Mouse (Mus musculus) embryonic facial prominence, embryonic 12.5 days (tissue): ENCODE measurements around the gene Fam120c. TPM values are rescaled to one million over a fixed set of nuclear protein-coding genes. Genes with fewer than 3 reads are reported as not detected.

ENCODE experiments used
- ATAC-seq: fragments of 200-750 bp; cut with Nextera tagmentation; 2 replicates; pipeline ENCODE4 v1.8.0; 2017; ENCODE audit not compliant: insufficient number of reproducible peaks, insufficient read depth, low FRiP score, low TSS enrichment
- H3K27ac ChIP-seq: fragments of 300-500 bp; sonication (generic); 2 replicates; pipeline ENCODE4 v1.5.1; 2016; ENCODE audit warnings: mild to moderate bottlenecking
- H3K27me3 ChIP-seq: fragments of 300-500 bp; sonication (generic); 2 replicates; pipeline ENCODE4 v1.6.1; 2016; ENCODE audit warnings: mild to moderate bottlenecking, moderate library complexity
- H3K36me3 ChIP-seq: fragments of 300-500 bp; sonication (generic); 2 replicates; pipeline ENCODE4 v1.6.1; 2016; ENCODE audit warnings: mild to moderate bottlenecking
- H3K4me1 ChIP-seq: fragments of 300-500 bp; sonication (generic); 2 replicates; pipeline ENCODE4 v1.6.1; 2016
- H3K4me2 ChIP-seq: fragments of 300-500 bp; sonication (generic); replicated peaks from 2 replicates; pipeline ENCODE4 v1.6.1; 2016; ENCODE audit warnings: mild to moderate bottlenecking, moderate library complexity
- H3K4me3 ChIP-seq: fragments of 300-500 bp; sonication (generic); 2 replicates; pipeline ENCODE4 v1.5.1; 2016; ENCODE audit warnings: mild to moderate bottlenecking
- H3K9ac ChIP-seq: fragments of 300-500 bp; sonication (generic); 2 replicates; pipeline ENCODE4 v1.6.1; 2016; ENCODE audit warnings: mild to moderate bottlenecking, moderate library complexity
- H3K9me3 ChIP-seq: fragments of 300-500 bp; sonication (generic); 2 replicates; pipeline ENCODE4 v1.6.1; 2016; ENCODE audit warnings: mild to moderate bottlenecking, moderate library complexity
- WGBS: fragments of 180-500 bp; shearing (Covaris S2); methylation state at CpG from one replicate; pipeline ENCODE4 v1.1.7; 2016; 5-methylcytosine and 5-hydroxymethylcytosine counted together
- polyA plus RNA-seq: library from polyadenylated mRNA; unstranded; fragments of >200 nt; fragmentation: Nextera tagmentation; extraction: Ambion mirVana; gene quantifications from 2 replicates; pipeline ENCODE4 v1.2.1, GENCODE M21; 2016

Gene Fam120c
- polyA plus RNA-seq = 3.3 and 3.5 TPM in 2 replicates

GRCm38 (mm10) chrX:151343761-151344500 is at the start of gene Fam120c:
Fam120c (plus strand) TSS chrX:151344175.
- Histone ChIP-seq H3K4me1 (no peaks in the 10 kb centered on the region), H3K4me3 (peak within 1 kb of the TSS; percentile 62), H3K36me3 (no peaks in the 10 kb centered on the region), H3K9me3 (no peaks in the 10 kb centered on the region), H3K9ac (peak within 1 kb of the TSS; percentile 68), H3K27me3 (peaks cover 14% of the 10 kb centered on the region; the same call in 1 of the 2 replicates), H3K4me2 (peak within 1 kb of the TSS; percentile 65), H3K27ac (peak within 1 kb of the TSS; percentile 79)
- peak; percentile 94 for ATAC-seq
- 18% methylated on average over 47 of the region's 56 CpGs for WGBS

DNA sequence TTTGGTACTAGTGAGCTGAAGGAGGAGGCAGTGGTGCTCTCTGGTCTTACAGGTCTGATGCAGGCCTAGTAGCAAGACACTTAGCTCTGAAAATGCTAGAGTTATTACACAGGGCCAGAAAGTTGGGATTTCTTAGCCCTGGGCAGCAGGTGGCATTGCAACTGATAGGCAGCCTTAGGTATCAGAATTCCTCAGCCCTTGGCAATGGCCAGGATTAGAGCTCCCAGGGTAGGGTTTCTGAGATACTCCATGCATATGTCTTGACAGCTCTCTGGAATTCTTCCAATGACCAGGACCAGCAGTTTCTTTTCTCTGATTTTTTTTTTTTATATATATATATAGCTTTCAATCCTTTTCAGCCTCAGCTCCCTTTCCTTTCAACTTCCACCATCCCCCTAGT is 45.6 kb upstream of the Fam120c start:
- H3K9ac ChIP-seq = no peak overlapping the region
- peaks cover 3% of the 10 kb centered on the region; the same call in 1 of the 2 replicates for H3K27me3 ChIP-seq
- no peaks in the 10 kb centered on the region for H3K36me3 ChIP-seq
- no peak for ATAC-seq
- H3K27ac ChIP-seq = no peak overlapping the region
- H3K9me3 ChIP-seq = no peaks in the 10 kb centered on the region
- no peak overlapping the region for H3K4me3 ChIP-seq
- H3K4me2 ChIP-seq = no peak overlapping the region
- H3K4me1 ChIP-seq = no peaks in the 10 kb centered on the region

GRCm38 (mm10) chrX:151313732-151314131 is 30.2 kb upstream of the Fam120c start:
- Histone ChIP-seq H3K27me3 (no peaks in the 10 kb centered on the region), H3K4me3 (no peak overlapping the region), H3K4me2 (no peak overlapping the region), H3K36me3 (no peaks in the 10 kb centered on the region), H3K9ac (no peak overlapping the region), H3K27ac (no peak overlapping the region), H3K9me3 (no peaks in the 10 kb centered on the region), H3K4me1 (no peaks in the 10 kb centered on the region)
- 75% methylated on average over 4 of the region's 4 CpGs for WGBS
- no peak for ATAC-seq

DNA sequence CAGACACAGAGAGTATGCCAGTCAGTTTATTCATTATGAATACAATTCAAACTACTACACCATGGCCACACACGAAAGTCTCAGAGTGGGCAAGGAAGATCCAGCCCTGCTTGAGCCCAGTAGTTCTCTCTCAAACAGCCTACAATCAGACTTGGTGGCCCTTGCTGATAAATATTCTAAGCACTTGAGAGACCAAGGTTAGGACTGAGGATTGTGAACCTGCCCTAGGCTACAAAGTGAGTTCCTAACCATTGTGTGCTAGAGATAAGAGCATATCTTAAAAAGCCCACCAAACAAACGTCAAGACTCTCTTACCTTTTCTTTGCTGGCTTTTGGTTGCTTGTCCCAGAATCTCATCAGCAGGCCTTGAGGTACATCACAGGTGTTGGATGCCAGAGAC is 10.4 kb upstream of the Fam120c start:
- Histone ChIP-seq H3K4me3 (no peak overlapping the region), H3K27ac (no peak overlapping the region), H3K4me2 (no peak overlapping the region), H3K4me1 (no peaks in the 10 kb centered on the region), H3K36me3 (no peaks in the 10 kb centered on the region), H3K9ac (no peak overlapping the region), H3K27me3 (no peaks in the 10 kb centered on the region; the same call in 1 of the 2 replicates), H3K9me3 (no peaks in the 10 kb centered on the region)
- ATAC-seq = no peak
- 80% methylated on average over 2 of the region's 2 CpGs for WGBS

DNA sequence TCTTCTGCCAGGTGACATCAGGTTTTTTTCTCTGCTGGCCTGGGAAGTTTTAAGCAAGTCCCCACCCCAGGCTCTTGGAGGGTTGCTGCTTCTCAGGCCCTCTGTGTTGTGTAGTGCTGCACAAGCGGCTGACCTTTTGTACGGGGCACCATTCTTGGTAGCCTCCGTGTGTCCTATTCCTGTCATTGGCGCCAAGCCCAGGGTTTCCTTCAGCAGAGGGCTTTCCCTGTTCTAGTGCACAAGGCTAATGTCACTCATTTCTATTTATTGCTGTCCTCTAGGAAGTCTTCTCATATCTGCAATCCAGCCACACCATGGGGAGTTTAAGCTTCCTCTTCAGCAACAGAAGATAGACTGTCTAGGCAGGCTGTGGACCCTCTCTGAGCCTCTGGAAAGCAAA is 6.2 kb upstream of the Fam120c start:
- no peaks in the 10 kb centered on the region; the same call in 1 of the 2 replicates for H3K27me3 ChIP-seq

DNA sequence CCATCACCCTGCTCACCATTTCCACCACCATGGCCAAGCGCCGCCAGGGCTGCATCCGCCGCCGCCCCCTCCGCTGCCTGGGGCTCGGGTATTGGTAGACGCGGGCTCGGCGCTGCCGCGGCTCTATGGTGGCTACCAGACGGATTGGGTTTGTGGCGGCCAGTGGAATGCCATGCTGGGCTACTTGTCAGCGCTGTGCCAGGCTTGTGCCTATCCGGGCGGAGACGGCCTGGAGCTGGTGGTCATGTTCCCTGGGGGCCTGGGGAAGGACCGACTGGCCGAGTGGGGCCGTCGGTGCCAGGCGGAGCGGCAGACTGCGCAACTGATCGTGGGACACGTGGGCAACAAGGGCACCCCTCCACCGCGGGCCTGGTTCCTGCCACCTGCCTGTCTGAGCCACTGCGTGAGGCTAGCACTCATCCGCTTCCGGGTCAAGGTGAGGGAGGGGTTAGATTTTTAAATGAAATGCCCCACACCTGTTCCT is 568 bp downstream of the Fam120c start:
- Histone ChIP-seq H3K4me2 (peak overlapping the region; percentile 65), H3K27ac (peak overlapping the region; percentile 79), H3K9me3 (no peaks in the 10 kb centered on the region), H3K9ac (peak overlapping the region; percentile 68), H3K4me1 (no peaks in the 10 kb centered on the region), H3K36me3 (no peaks in the 10 kb centered on the region), H3K27me3 (peaks cover 14% of the 10 kb centered on the region; the same call in 1 of the 2 replicates), H3K4me3 (peak overlapping the region; percentile 62)
- ATAC-seq = peak; percentile 58
- 23% methylated on average over 33 of the region's 33 CpGs for WGBS

More for the DNA sequence above, 6.2 kb upstream of the Fam120c start:
- Histone ChIP-seq H3K9ac (no peak overlapping the region), H3K4me3 (no peak overlapping the region), H3K4me1 (no peaks in the 10 kb centered on the region), H3K36me3 (no peaks in the 10 kb centered on the region), H3K4me2 (no peak overlapping the region), H3K27ac (no peak overlapping the region), H3K9me3 (no peaks in the 10 kb centered on the region)
- ATAC-seq = no peak
- WGBS = 86% methylated on average over 4 of the region's 4 CpGs

DNA sequence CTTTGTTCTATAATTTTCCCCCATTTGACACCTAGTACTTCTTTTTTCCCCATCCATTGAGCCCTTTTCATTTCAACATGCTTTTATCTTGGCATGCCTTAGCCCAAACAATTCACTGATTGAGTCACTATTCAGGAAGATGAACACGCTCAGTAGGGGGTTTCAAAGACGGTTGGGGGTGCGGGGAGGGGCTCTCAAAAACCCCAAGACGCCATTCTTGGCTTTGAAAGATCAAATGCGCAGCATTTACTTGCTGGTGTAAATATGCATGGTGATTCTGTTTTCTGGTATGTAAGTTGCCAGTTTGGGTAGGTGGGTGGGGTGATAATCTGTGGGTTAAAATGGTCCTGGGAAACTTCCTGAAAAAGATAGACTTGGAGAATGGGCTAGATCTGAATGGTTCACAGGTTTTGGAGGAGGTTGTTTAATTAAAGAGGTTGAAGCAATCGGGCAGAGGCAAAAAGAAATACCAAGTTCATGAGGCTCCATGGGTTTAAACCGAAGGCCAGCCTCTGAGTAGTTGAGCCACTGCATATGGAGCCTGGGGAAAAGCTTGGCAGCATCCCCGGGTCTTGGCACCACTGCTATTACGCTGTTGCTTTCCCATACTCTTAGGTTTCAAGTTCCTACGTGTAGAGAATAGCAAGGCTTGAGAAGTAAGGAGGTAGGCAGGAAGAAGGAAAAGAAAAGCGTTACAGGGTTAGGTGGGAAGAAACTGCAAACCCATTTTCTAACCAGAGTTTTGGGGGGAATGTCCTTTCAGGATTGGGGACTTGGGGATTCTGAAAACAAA is 1.6 kb downstream of the Fam120c start:
- peak overlapping the region; percentile 62 for H3K4me3 ChIP-seq
- H3K9ac ChIP-seq = no peak overlapping the region
- no peaks in the 10 kb centered on the region for H3K9me3 ChIP-seq
- no peaks in the 10 kb centered on the region for H3K36me3 ChIP-seq
- H3K27ac ChIP-seq = no peak overlapping the region
- peak overlapping the region; percentile 65 for H3K4me2 ChIP-seq
- 32% methylated on average over 11 of the region's 11 CpGs for WGBS
- ATAC-seq = no peak
- no peaks in the 10 kb centered on the region for H3K4me1 ChIP-seq
- peaks cover 14% of the 10 kb centered on the region; the same call in 1 of the 2 replicates for H3K27me3 ChIP-seq

DNA sequence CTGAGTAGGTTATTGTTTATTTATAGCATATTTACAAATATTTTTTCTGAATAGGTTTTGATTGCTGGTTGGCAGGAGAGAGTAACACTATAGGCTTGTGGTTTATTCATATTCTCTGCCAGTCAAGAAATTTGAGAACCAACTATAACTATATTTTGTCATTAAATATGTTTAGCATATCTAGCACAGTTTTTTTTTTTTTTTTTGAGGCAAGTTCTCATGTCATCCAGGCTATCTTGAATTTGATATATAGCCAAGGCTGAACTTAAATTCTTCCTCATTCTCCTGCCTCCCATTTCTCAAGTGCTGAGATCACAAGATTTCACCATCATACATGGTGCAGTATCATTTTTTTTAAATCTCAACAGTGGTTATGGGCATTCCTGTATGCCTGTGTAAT is 3.3 kb downstream of the Fam120c start:
- no peaks in the 10 kb centered on the region for H3K4me1 ChIP-seq
- no peaks in the 10 kb centered on the region for H3K9me3 ChIP-seq
- no peak overlapping the region for H3K4me3 ChIP-seq
- H3K4me2 ChIP-seq = no peak overlapping the region
- H3K9ac ChIP-seq = no peak overlapping the region
- H3K27ac ChIP-seq = no peak overlapping the region
- H3K27me3 ChIP-seq = peaks cover 14% of the 10 kb centered on the region; the same call in 1 of the 2 replicates
- no peaks in the 10 kb centered on the region for H3K36me3 ChIP-seq
- no peak for ATAC-seq

GRCm38 (mm10) chrX:151349322-151349721 is 5.3 kb downstream of the Fam120c start:
- Histone ChIP-seq H3K9ac (no peak overlapping the region), H3K9me3 (no peaks in the 10 kb centered on the region), H3K36me3 (no peaks in the 10 kb centered on the region), H3K4me3 (no peak overlapping the region), H3K27me3 (peaks cover 5% of the 10 kb centered on the region; the same call in 1 of the 2 replicates), H3K27ac (no peak overlapping the region), H3K4me2 (no peak overlapping the region), H3K4me1 (no peaks in the 10 kb centered on the region)
- no peak for ATAC-seq
- WGBS = 94% methylated on average over 5 of the region's 5 CpGs

DNA sequence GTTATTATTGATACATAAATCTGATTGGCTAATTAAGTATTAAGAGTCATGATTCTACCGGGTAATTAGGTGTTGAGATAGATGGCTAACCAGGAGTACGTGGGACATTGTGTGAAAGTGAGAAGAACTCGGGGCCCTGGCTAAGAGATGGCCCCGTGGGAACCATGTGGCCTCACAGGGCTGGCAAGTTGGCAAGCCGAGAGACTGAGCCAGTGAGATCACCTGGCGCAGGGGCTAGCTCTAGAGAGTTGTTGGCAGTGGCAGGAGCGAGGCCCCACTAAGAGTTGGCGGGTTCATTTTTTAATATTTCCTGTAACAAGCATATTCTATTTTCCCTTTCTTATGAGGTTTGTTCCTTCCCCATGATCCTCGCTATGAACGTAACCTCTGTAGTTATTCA is 74.8 kb downstream of the Fam120c start:
- no peak for ATAC-seq
- Histone ChIP-seq H3K9ac (no peak overlapping the region), H3K9me3 (no peaks in the 10 kb centered on the region), H3K27me3 (no peaks in the 10 kb centered on the region), H3K27ac (no peak overlapping the region), H3K36me3 (no peaks in the 10 kb centered on the region), H3K4me1 (no peaks in the 10 kb centered on the region), H3K4me2 (no peak overlapping the region), H3K4me3 (no peak overlapping the region)
- WGBS = 88% methylated on average over 10 of the region's 10 CpGs

DNA sequence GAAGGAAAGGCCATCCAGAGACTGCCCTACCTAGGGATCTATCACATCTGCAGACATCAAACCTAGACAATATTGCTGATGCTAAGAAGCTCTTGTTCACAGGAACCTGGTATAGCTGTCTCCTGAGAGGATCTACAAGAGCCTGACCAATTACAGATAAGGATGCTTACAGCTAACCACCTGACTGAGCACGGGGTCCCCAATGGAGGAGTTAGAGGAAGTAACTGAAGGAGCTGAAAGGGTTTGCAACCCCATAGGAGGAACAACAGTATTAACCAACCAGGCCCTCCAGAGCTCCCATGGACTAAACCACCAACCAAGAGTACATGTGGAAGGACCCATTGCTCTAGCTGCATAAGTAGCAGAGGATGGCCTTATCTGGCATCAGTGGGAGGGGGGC is 76.8 kb downstream of the Fam120c start:
- ATAC-seq = no peak
- no peaks in the 10 kb centered on the region for H3K36me3 ChIP-seq
- no peaks in the 10 kb centered on the region for H3K9me3 ChIP-seq

DNA sequence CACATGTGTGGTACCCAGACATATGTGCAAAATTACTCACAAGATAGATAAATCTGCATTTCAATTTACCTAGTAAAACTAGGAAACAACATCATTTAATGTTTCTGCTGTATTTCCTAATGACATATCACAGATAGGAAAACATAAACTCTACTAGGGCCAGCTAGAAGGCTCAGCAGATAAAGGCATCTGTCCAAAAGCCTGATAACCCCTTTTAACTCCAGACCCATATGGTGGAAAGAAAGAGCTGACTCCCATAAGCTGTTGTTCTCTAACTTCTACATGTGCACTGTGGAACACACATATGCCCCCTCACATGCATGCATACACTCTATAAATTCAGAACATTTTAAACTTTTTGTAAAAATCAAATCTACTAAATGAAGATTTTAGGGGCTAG is 99.7 kb downstream of the Fam120c start:
- Histone ChIP-seq H3K9me3 (no peaks in the 10 kb centered on the region), H3K9ac (no peak overlapping the region), H3K36me3 (no peaks in the 10 kb centered on the region), H3K4me2 (no peak overlapping the region), H3K27me3 (no peaks in the 10 kb centered on the region), H3K4me3 (no peak overlapping the region), H3K27ac (no peak overlapping the region), H3K4me1 (no peaks in the 10 kb centered on the region)
- ATAC-seq = no peak

More for the DNA sequence above, 76.8 kb downstream of the Fam120c start:
- H3K4me3 ChIP-seq = no peak overlapping the region
- no peak overlapping the region for H3K4me2 ChIP-seq
- no peak overlapping the region for H3K27ac ChIP-seq
- H3K27me3 ChIP-seq = no peaks in the 10 kb centered on the region
- WGBS = 74% methylated on average over 1 of the region's 1 CpGs
- H3K9ac ChIP-seq = no peak overlapping the region
- H3K4me1 ChIP-seq = no peaks in the 10 kb centered on the region
